Mouse (Mus musculus): ENCODE measurements around the gene Nxpe3. TPM values are rescaled to one million over a fixed set of nuclear protein-coding genes. Genes with fewer than 3 reads are reported as not detected.

Nxpe3 gene
- polyA plus RNA-seq, 1 experiment from 2014 or later: 0.72 TPM

- Histone ChIP-seq H3K27ac (ENCODE audit: low read depth, low read length) (no peak overlapping the region), H3K9ac (ENCODE audit: low read depth, low read length) (no peak overlapping the region), H3K4me1 (replicated peaks; ENCODE audit: control insufficient read depth, insufficient read depth, low read length) (no peaks in the 10 kb centered on the region), H3K4me3 (ENCODE audit: low read depth, low read length) (no peak overlapping the region), H3K4me2 (replicated peaks; ENCODE audit: low read depth) (no peak overlapping the region), H3K27me3 (replicated peaks; ENCODE audit: control insufficient read depth, insufficient read depth, low read length) (no peaks in the 10 kb centered on the region), H3K36me3 (ENCODE audit: control insufficient read depth, insufficient read depth) (no peaks in the 10 kb centered on the region), H3K9me3 (ENCODE audit: control insufficient read depth) (no peaks in the 10 kb centered on the region)
- WGBS: 91% methylated on average over 7 of the region's 7 CpGs
- no peak for TF ChIP-seq CTCF (IDR thresholded peaks at IDR 0.05; ENCODE audit: low read depth)
- no peak for ATAC-seq
These were observed 3.7 kb downstream of the Nxpe3 start for GRCm38 (mm10) chr16:55891346-55891745.

- Histone ChIP-seq H3K27me3 (replicated peaks; ENCODE audit: control insufficient read depth, insufficient read depth, low read length) (no peaks in the 10 kb centered on the region), H3K36me3 (ENCODE audit: control insufficient read depth, insufficient read depth) (no peaks in the 10 kb centered on the region), H3K27ac (ENCODE audit: low read depth, low read length) (no peak overlapping the region), H3K9me3 (ENCODE audit: control insufficient read depth) (no peaks in the 10 kb centered on the region), H3K9ac (ENCODE audit: low read depth, low read length) (no peak overlapping the region), H3K4me1 (replicated peaks; ENCODE audit: control insufficient read depth, insufficient read depth, low read length) (no peaks in the 10 kb centered on the region), H3K4me3 (ENCODE audit: low read depth, low read length) (no peak overlapping the region), H3K4me2 (replicated peaks; ENCODE audit: low read depth) (no peak overlapping the region)
- WGBS: 73% methylated on average over 19 of the region's 19 CpGs
- no peak for TF ChIP-seq CTCF (IDR thresholded peaks at IDR 0.05; ENCODE audit: low read depth)
- ATAC-seq: no peak
These were observed 4.5 kb downstream of the Nxpe3 start for GRCm38 (mm10) chr16:55890346-55891136.

- no peak overlapping the region for H3K4me3 ChIP-seq (ENCODE audit: low read depth, low read length)
- WGBS: 77% methylated on average over 3 of the region's 3 CpGs
These were observed 5.6 kb downstream of the Nxpe3 start for GRCm38 (mm10) chr16:55889451-55889850.

GRCm38 (mm10) chr16:55888584-55888960 is 6.5 kb downstream of the Nxpe3 start:
- Histone ChIP-seq H3K4me2 (replicated peaks; ENCODE audit: low read depth) (no peak overlapping the region), H3K27me3 (replicated peaks; ENCODE audit: control insufficient read depth, insufficient read depth, low read length) (no peaks in the 10 kb centered on the region), H3K27ac (ENCODE audit: low read depth, low read length) (no peak overlapping the region), H3K4me3 (ENCODE audit: low read depth, low read length) (no peak overlapping the region), H3K36me3 (ENCODE audit: control insufficient read depth, insufficient read depth) (no peaks in the 10 kb centered on the region), H3K4me1 (replicated peaks; ENCODE audit: control insufficient read depth, insufficient read depth, low read length) (no peaks in the 10 kb centered on the region), H3K9ac (ENCODE audit: low read depth, low read length) (no peak overlapping the region), H3K9me3 (ENCODE audit: control insufficient read depth) (no peaks in the 10 kb centered on the region)
- TF ChIP-seq CTCF (IDR thresholded peaks at IDR 0.05; ENCODE audit: low read depth): no peak
- 74% methylated on average over 3 of the region's 3 CpGs for WGBS
- ATAC-seq: no peak

More at GRCm38 (mm10) chr16:55889451-55889850, 5.6 kb downstream of the Nxpe3 start:
- no peak for ATAC-seq
- Histone ChIP-seq H3K27me3 (replicated peaks; ENCODE audit: control insufficient read depth, insufficient read depth, low read length) (no peaks in the 10 kb centered on the region), H3K27ac (ENCODE audit: low read depth, low read length) (no peak overlapping the region), H3K9me3 (ENCODE audit: control insufficient read depth) (no peaks in the 10 kb centered on the region), H3K36me3 (ENCODE audit: control insufficient read depth, insufficient read depth) (no peaks in the 10 kb centered on the region), H3K4me1 (replicated peaks; ENCODE audit: control insufficient read depth, insufficient read depth, low read length) (no peaks in the 10 kb centered on the region), H3K4me2 (replicated peaks; ENCODE audit: low read depth) (no peak overlapping the region), H3K9ac (ENCODE audit: low read depth, low read length) (no peak overlapping the region)
- peak; percentile 39 for TF ChIP-seq CTCF (IDR thresholded peaks at IDR 0.05; ENCODE audit: low read depth)

GRCm38 (mm10) chr16:55887814-55888583 is 7.1 kb downstream of the Nxpe3 start:
- H3K9ac ChIP-seq (ENCODE audit: low read depth, low read length): no peak overlapping the region
- H3K4me2 ChIP-seq (replicated peaks; ENCODE audit: low read depth): no peak overlapping the region
- 66% methylated on average over 7 of the region's 7 CpGs for WGBS
- ATAC-seq: no peak
- no peaks in the 10 kb centered on the region for H3K36me3 ChIP-seq (ENCODE audit: control insufficient read depth, insufficient read depth)
- peak overlapping the region; percentile 35; the same call in 1 of the 2 replicates for H3K27ac ChIP-seq (ENCODE audit: low read depth, low read length)
- no peaks in the 10 kb centered on the region for H3K4me1 ChIP-seq (replicated peaks; ENCODE audit: control insufficient read depth, insufficient read depth, low read length)
- no peaks in the 10 kb centered on the region for H3K27me3 ChIP-seq (replicated peaks; ENCODE audit: control insufficient read depth, insufficient read depth, low read length)
- no peak overlapping the region for H3K4me3 ChIP-seq (ENCODE audit: low read depth, low read length)
- TF ChIP-seq CTCF (IDR thresholded peaks at IDR 0.05; ENCODE audit: low read depth): peak; percentile 67
- no peaks in the 10 kb centered on the region for H3K9me3 ChIP-seq (ENCODE audit: control insufficient read depth)

GRCm38 (mm10) chr16:55884246-55884645 is 10.8 kb downstream of the Nxpe3 start:
- no peak overlapping the region for H3K4me3 ChIP-seq (ENCODE audit: low read depth, low read length)
- H3K36me3 ChIP-seq (ENCODE audit: control insufficient read depth, insufficient read depth): no peaks in the 10 kb centered on the region
- no peak overlapping the region for H3K27ac ChIP-seq (ENCODE audit: low read depth, low read length)
- H3K27me3 ChIP-seq (replicated peaks; ENCODE audit: control insufficient read depth, insufficient read depth, low read length): no peaks in the 10 kb centered on the region
- no peaks in the 10 kb centered on the region for H3K4me1 ChIP-seq (replicated peaks; ENCODE audit: control insufficient read depth, insufficient read depth, low read length)
- H3K9me3 ChIP-seq (ENCODE audit: control insufficient read depth): no peaks in the 10 kb centered on the region
- H3K4me2 ChIP-seq (replicated peaks; ENCODE audit: low read depth): no peak overlapping the region
- no peak for ATAC-seq
- H3K9ac ChIP-seq (ENCODE audit: low read depth, low read length): no peak overlapping the region
- 86% methylated on average over 11 of the region's 11 CpGs for WGBS
- no peak for TF ChIP-seq CTCF (IDR thresholded peaks at IDR 0.05; ENCODE audit: low read depth)
